Mouse (Mus musculus) inflammation-experienced regulatory T-cells, adult 6 months (primary cell): ENCODE measurements around the gene 1500009L16Rik. TPM values are rescaled to one million over a fixed set of nuclear protein-coding genes. Genes with fewer than 3 reads are reported as not detected.

ENCODE experiments used
- ATAC-seq: one replicate; pipeline ENCODE4 v1.8.0; 2017
- polyA plus RNA-seq, 3 experiments: library from polyadenylated mRNA; unstranded; fragments of 100-300 nt; shearing (Covaris generic); gene quantifications; one replicate each; pipeline ENCODE4 v1.2.1; 2017

1500009L16Rik gene
- polyA plus RNA-seq = 10 to 100 TPM in 1 of 3 experiments, 1 to 10 TPM in 2; 1.8 to 38.5 (median 2.7) TPM

- peak; percentile 72 for ATAC-seq
Measured at GRCm38 (mm10) chr10:83722579-83723031, at the start of gene 1500009L16Rik. Gene 1500009L16Rik, plus strand, starts transcription at chr10:83722865.

- ATAC-seq = no peak
Measured at GRCm38 (mm10) chr10:83681334-83681733, 41.3 kb upstream of the 1500009L16Rik start.

GRCm38 (mm10) chr10:83688215-83688614 lies 34.5 kb upstream of the 1500009L16Rik start:
- no peak for ATAC-seq

- no peak for ATAC-seq
Measured at GRCm38 (mm10) chr10:83692175-83692895, 30.3 kb upstream of the 1500009L16Rik start.

GRCm38 (mm10) chr10:83696226-83696625 lies 26.4 kb upstream of the 1500009L16Rik start:
- ATAC-seq = no peak

- no peak for ATAC-seq
Measured at GRCm38 (mm10) chr10:83706628-83707027, 16.0 kb upstream of the 1500009L16Rik start.

GRCm38 (mm10) chr10:83709920-83710319 lies 12.7 kb upstream of the 1500009L16Rik start:
- ATAC-seq = no peak

- no peak for ATAC-seq
Measured at GRCm38 (mm10) chr10:83711769-83712168, 10.9 kb upstream of the 1500009L16Rik start.

GRCm38 (mm10) chr10:83718855-83719474 lies 3.7 kb upstream of the 1500009L16Rik start:
- ATAC-seq = peak; percentile 56

- ATAC-seq = no peak
Measured at GRCm38 (mm10) chr10:83723055-83723454, 390 bp downstream of the 1500009L16Rik start.

- no peak for ATAC-seq
Measured at GRCm38 (mm10) chr10:83724351-83725059, 1.8 kb downstream of the 1500009L16Rik start.

GRCm38 (mm10) chr10:83726164-83726563 lies 3.5 kb downstream of the 1500009L16Rik start:
- no peak for ATAC-seq

GRCm38 (mm10) chr10:83727846-83728245 lies 5.2 kb downstream of the 1500009L16Rik start:
- no peak for ATAC-seq

- ATAC-seq = no peak
Measured at GRCm38 (mm10) chr10:83728529-83728928, 5.9 kb downstream of the 1500009L16Rik start.

- ATAC-seq = no peak
Measured at GRCm38 (mm10) chr10:83729076-83729475, 6.4 kb downstream of the 1500009L16Rik start.

- ATAC-seq = peak; percentile 60
Measured at GRCm38 (mm10) chr10:83729492-83729891, 6.8 kb downstream of the 1500009L16Rik start.

- ATAC-seq = no peak
Measured at GRCm38 (mm10) chr10:83733725-83734124, 11.1 kb downstream of the 1500009L16Rik start.

GRCm38 (mm10) chr10:83738996-83739655 lies 16.5 kb downstream of the 1500009L16Rik start:
- ATAC-seq = no peak

GRCm38 (mm10) chr10:83744656-83745055 lies 22.0 kb downstream of the 1500009L16Rik start:
- no peak for ATAC-seq

- no peak for ATAC-seq
Measured at GRCm38 (mm10) chr10:83753056-83753455, 30.4 kb downstream of the 1500009L16Rik start.

GRCm38 (mm10) chr10:83757343-83757962 lies 34.8 kb downstream of the 1500009L16Rik start:
- no peak for ATAC-seq

- no peak for ATAC-seq
Measured at GRCm38 (mm10) chr10:83758732-83759131, 36.1 kb downstream of the 1500009L16Rik start.
